Mouse (Mus musculus) midbrain, embryonic 11.5 days (tissue): ENCODE measurements at regions not wholly inside any gene's neighbourhood (a gene's known extent, or its start where the extent isn't known, plus 50 kb on each side); places are given as distances from the start of the nearest gene placed in this dataset.

Experiments
- ATAC-seq: fragments of 200-750 bp; cut with Nextera tagmentation; 2 replicates; pipeline ENCODE4 v1.8.0; 2017; ENCODE audit warnings: moderate TSS enrichment, moderate library complexity; ENCODE audit not compliant: low FRiP score
- DNase-seq: peaks from one replicate; pipeline ENCODE4 v3.0.0; 2015; ENCODE audit warnings: low spot score; ENCODE audit errors: missing footprints
- H3K27ac ChIP-seq: fragments of 300-500 bp; sonication (generic); 2 replicates; pipeline ENCODE4 v1.5.1; 2014; ENCODE audit warnings: low read depth, low read length
- H3K27me3 ChIP-seq: fragments of 300-500 bp; sonication (generic); 2 replicates; pipeline ENCODE4 v1.6.1; 2014; ENCODE audit warnings: mild to moderate bottlenecking, low read length, moderate library complexity, mixed read lengths; ENCODE audit not compliant: control insufficient read depth, insufficient read depth
- H3K36me3 ChIP-seq: fragments of 300-500 bp; sonication (generic); 2 replicates; pipeline ENCODE4 v1.6.1; 2014; ENCODE audit warnings: mild to moderate bottlenecking, low read length, moderate library complexity, mixed read lengths; ENCODE audit not compliant: control insufficient read depth, insufficient read depth
- H3K4me1 ChIP-seq: fragments of 300-500 bp; sonication (generic); 2 replicates; pipeline ENCODE4 v1.6.1; 2014; ENCODE audit warnings: low read length; ENCODE audit not compliant: control insufficient read depth, insufficient read depth
- H3K4me2 ChIP-seq: fragments of 300-500 bp; sonication (generic); 2 replicates; pipeline ENCODE4 v1.6.1; 2014; ENCODE audit warnings: mild to moderate bottlenecking, moderate library complexity
- H3K4me3 ChIP-seq: fragments of 300-500 bp; sonication (generic); 2 replicates; pipeline ENCODE4 v1.5.1; 2014; ENCODE audit warnings: low read depth, low read length
- H3K9ac ChIP-seq: fragments of 300-500 bp; sonication (generic); 2 replicates; pipeline ENCODE4 v1.6.1; 2014; ENCODE audit warnings: low read length
- H3K9me3 ChIP-seq: fragments of 300-500 bp; sonication (generic); 2 replicates; pipeline ENCODE4 v1.6.1; 2016; ENCODE audit warnings: low read length; ENCODE audit not compliant: control insufficient read depth
- WGBS: fragments of 180-500 bp; shearing (Covaris S2); extraction: QIAGEN DNeasy Blood & Tissue Kit; methylation state at CpG from one replicate; pipeline ENCODE4 v1.1.7; 2014; 5-methylcytosine and 5-hydroxymethylcytosine counted together

DNA sequence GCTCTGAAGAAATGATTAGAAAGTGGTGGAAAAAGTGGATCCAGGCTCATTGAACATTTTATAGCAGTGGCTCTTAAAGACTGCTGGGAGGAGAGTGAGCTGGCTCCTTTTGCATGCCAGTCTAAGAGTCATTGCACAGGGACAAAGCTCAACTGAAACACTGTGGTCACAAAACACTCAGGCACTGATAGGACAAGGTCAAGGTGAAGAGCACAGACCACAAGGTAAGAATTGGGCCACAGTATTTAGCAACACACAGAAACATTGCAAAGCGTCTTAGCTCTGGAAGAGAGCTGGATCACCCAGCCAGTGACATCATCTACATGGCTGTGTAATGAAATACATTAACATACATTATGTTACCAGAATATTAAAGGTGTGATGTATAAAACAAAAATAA lies 319.0 kb upstream of the Gm5415 start:
- no peak for DNase-seq
- Histone ChIP-seq H3K9ac (no peak overlapping the region), H3K9me3 (no peaks in the 10 kb centered on the region), H3K4me2 (no peak overlapping the region), H3K36me3 (no peaks in the 10 kb centered on the region), H3K4me3 (no peak overlapping the region), H3K27me3 (no peaks in the 10 kb centered on the region), H3K4me1 (no peaks in the 10 kb centered on the region), H3K27ac (no peak overlapping the region)
- no peak for ATAC-seq
- 85% methylated on average over 1 of the region's 1 CpGs for WGBS

DNA sequence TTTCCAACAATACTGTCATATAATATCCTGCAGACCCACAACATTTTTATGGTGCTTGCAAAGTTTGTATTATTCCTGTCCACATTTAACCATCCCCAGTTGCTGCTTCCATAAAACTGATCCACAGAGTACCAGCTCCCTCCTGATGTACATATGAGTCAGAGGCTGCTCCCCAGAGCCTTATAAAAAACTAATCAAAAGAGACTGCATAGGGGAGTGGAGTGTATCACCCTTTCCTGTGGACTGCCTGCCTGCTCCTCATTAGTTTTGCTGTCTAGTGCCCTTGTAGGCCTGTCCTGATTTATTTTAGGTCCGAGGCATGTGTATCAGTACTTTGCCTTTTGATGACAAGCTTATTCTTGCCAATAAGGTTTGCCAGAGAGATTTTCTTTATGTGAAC lies 310.9 kb upstream of the Gm5415 start:
- no peak overlapping the region for H3K9ac ChIP-seq
- no peak for ATAC-seq
- WGBS = 70% methylated on average over 1 of the region's 1 CpGs
- no peak for DNase-seq
- H3K27ac ChIP-seq = no peak overlapping the region
- H3K27me3 ChIP-seq = no peaks in the 10 kb centered on the region
- H3K36me3 ChIP-seq = no peaks in the 10 kb centered on the region
- no peaks in the 10 kb centered on the region for H3K4me1 ChIP-seq
- no peak overlapping the region for H3K4me3 ChIP-seq
- no peaks in the 10 kb centered on the region for H3K9me3 ChIP-seq
- no peak overlapping the region for H3K4me2 ChIP-seq
